Mouse (Mus musculus): ENCODE data around the gene Rab6a.

- TF ChIP-seq CTCF (IDR thresholded peaks at IDR 0.05; ENCODE audit: extremely low read depth, insufficient read depth, low read length) = no peak
- TF ChIP-seq POLR2A (IDR thresholded peaks at IDR 0.05; ENCODE audit: extremely low read depth, insufficient read depth, low read length) = no peak
These were observed 9.1 kb downstream of the Rab6a start for GRCm38 (mm10) chr7:100616121-100616857.
